Mouse (Mus musculus): ENCODE measurements around the gene Mki67.

Gene Mki67

DNA sequence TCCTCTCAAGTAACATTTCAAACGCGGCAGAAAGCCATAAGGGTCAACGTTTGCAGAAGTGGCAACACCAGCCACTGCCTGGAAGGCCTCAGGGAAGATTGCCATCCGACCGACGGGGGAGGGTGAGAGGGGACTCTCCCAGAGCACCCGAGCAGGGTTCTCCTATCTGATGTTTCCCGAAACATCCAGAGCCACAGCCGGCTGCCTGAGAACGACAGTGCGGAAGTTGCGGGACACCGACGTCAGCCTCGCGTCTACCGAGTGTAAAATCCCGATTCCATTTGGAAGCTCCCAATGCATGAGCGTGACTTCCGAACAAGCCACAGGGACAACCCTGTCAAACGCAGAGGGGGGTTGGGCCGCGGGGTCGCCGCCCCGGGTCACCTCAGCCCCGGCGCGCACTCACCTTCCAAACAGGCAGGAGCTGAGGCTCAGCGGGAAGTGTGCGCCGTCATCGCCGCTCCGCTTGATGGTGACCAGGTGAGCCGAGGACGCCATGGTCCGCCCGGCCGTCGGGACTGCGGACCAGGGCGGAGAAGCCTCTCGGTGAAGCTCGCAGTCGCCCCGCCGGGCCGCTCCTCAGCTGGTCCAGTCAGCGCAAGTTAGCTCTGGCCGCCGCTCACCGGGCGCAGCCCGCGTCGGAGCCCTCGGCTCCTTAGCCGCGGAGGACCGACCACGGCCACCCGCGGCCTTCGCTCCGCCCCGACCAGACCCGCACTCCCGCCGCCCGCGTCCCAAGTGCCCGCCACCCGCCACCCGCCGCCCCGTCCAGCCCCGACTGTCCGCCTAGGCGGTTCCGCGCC, at the start of gene Mki67:
Mki67 (minus strand) TSS at position 720 of the 803 bp plus-strand sequence.
- peak; percentile 13 for DNase-seq (ENCODE audit: low spot score)

DNA sequence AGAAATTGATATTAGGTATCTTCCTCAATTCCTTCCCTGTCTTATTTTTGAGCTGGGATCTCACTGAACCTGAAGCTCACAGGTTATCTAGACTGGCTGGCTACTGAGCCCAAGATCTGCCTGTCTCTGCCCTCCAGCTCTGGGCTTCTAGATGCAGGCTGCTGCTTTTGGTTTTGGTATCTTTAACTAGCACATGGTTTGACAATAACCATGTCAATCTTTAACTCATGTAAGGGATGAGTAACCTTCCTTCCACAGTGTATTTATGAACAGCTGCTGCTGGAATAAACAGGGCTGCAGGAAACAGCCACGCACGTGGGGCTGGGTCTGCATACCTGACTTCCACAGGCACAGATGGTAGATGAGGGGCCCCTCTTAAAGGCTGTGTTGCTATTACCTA, 47.1 kb upstream of the Mki67 start:
- no peak for DNase-seq (ENCODE audit: low spot score)

DNA sequence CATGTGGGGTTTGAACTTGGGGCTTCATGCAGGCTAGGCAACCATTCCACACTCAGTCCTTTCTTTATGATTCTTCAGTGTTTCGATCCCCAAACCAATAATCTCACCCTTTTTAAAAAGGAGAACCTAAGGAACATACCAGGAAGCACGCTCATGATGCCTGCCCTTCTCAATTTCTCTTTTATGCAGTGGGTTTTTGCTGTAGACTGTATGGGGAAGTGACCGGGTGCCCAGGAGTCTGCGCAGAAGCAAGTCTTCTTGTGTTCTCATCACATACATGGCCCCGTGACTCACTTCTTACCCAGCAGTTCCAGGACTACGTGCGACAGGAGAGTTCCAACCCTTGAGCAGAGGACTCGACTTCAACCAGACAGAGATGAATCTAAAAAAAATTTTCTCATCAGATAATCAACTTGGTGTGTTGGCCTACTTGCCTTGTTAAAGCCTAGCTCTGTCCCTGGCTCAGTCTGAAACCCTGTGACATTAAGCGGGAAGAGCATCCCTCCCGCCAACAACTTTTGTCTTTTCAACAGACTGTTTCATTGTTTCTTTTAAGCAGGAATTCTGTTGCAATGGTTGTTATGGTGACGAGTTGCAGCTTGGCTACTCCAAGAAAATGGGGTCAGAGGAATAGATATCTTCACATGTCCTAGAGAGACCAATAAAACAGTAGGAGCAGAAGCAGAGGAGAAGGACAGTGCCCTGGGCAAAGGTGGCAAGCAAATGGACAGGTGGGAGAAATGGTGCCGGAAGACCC, 42.8 kb upstream of the Mki67 start:
- no peak for DNase-seq (ENCODE audit: low spot score)

DNA sequence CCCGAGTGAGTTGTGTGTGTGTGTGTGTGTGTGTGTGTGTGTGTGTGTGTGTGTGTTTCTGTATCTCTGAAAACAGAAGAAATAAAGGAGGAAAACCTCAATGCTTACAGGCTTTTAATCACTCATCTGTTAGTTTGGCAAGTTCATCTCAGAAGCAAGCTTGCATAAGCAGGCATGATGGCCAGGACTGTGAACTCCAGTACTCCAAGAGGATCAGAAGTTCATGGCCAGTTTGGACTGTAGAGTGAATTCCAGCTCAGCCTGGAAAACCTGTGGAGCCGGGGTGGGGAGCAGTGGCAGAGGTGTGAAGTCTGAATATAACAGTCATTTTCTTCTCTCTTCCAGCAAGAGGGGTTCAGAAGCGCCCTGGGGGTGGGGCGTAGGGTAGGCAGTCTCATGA, 42.0 kb upstream of the Mki67 start:
- peak; percentile 8 for DNase-seq (ENCODE audit: low spot score)

DNA sequence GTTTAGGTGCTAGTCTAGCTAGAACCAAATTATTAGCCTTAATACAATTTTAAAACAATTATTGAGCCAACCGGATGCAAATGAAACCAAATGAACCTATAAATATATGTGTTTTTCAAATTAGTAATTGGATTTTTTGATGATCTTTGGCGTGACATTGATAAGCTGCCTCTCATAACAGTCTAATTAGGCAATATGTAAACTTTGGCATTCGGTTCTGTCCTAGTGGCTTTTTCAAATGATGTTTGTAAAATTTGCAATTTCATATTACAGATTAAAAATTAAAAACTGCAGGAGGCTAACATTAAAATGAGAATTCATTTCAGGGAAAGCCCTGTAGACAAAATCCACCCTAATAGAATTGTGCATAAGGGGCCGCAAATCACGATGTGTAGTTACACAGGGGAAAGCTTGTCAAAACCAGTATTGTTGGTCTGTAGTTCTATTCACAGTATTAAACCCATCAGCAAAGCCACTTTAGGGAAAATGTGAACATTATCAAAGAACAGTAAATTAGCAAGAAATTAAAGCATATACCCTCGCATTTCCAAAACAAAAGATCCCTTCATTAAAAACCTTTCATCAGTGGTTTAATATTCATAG, 40.9 kb upstream of the Mki67 start:
- DNase-seq (ENCODE audit: low spot score): no peak

DNA sequence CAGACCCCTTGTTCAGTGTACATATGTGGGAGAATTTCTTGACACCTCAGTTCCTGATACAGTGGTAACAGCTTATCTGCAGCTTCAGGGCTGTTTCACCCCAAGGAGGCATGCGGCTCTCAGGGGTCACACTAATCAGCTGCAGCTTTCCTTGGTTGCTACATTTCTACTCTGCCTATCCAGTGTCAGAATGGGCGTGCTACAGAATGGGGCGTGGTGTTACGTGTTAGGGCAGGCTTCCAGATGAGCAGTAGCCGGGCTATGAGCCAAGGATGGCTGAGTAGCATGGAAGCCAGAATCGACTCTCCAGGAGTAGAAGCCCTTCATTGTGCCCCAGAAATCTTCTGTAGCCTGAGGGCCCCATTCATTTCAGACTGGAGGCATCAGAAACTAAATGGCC, 32.8 kb upstream of the Mki67 start:
- peak; percentile 80 for DNase-seq (ENCODE audit: low spot score)

DNA sequence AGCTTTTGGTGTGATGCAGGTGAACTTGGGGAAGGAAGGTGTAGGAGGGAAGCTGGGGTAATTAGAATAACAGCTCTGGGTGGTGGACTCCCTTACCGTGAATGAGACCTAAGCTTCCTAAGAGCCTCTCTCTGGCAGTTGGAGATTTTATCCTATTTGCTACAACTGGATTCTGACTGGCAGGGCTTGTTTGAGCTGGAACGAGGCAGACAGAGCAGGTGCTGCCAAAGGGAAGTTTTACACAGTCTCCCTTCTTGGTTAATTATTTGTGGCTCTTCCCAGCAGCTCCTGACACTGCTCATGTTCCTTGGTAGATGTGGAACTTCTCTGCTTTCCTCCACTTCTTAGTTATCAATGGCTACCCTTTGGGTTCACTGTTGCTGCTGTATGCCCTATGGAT, 30.9 kb upstream of the Mki67 start:
- no peak for DNase-seq (ENCODE audit: low spot score)

DNA sequence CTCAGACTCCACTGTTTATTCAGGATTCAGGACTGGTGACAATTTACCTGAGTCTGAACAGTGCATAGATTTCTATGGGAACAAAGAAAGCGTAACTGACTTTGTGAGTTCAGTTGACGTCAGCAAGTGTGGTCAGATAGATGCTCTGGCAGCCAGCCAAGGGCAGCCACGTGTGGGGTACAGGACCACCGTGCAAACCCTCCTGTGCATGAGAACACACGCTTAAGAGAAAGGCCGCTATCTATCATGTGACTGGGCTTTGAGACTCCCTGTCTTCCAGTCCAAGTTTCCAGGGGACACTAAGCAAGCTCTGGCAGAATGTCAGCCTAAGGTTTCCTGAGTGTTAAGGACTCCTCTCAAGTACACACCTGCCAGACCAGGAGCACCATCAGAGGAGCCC, 30.4 kb upstream of the Mki67 start:
- DNase-seq (ENCODE audit: low spot score): no peak

DNA sequence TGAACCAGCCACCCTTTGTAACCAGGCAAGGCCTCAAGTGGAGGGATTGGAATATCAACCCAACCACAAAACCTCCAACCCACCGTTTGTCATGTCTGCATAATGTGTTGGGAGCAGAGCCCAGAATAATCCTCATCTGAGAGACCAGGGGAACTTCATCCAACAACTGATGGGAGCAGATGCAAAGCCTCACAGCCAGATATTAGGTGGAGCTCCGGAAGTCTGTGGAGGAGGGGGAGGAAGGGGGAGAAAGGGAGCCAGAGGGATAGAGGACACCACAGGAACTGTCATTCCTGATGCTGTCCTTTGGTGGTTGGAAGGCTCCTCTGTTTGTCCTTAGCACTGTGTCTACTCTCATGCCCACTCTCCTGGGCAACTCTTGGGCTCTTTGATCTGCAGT, 28.9 kb upstream of the Mki67 start:
- DNase-seq (ENCODE audit: low spot score): no peak

DNA sequence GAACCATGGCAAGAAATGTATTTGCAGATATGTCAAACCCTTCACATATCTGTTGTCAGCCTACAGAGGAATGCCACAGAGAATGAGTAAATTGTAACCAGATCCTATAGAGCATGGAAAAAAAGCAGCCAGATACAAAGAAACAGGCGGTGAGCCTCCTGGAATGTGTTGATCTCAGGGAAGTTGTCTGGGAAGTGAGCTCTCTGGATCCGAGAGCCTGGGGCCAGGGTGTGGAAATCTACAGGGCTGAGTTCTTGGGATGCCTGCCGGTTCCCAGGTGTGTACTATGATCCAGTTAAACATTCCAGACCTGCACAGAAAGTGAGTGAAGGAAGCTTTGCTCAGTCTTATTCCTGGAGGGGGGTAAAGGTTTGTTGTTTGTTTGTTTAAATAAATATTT, 24.3 kb upstream of the Mki67 start:
- no peak for DNase-seq (ENCODE audit: low spot score)

DNA sequence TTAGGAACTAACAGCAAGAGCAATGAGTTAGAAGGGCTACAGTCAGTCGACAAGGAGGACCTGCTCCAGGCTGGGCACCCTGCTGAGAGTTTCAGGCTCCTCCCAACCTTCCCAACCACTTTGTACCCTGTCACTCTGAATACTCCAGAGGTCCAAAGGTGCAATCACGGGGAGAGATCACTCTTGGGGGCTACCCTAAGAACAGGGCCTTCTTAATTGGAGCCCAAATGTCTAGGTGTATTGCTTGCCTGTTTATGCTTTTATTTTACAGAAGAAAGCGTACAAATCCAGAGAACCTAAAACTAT, 20.4 kb upstream of the Mki67 start:
- no peak for DNase-seq (ENCODE audit: low spot score)

DNA sequence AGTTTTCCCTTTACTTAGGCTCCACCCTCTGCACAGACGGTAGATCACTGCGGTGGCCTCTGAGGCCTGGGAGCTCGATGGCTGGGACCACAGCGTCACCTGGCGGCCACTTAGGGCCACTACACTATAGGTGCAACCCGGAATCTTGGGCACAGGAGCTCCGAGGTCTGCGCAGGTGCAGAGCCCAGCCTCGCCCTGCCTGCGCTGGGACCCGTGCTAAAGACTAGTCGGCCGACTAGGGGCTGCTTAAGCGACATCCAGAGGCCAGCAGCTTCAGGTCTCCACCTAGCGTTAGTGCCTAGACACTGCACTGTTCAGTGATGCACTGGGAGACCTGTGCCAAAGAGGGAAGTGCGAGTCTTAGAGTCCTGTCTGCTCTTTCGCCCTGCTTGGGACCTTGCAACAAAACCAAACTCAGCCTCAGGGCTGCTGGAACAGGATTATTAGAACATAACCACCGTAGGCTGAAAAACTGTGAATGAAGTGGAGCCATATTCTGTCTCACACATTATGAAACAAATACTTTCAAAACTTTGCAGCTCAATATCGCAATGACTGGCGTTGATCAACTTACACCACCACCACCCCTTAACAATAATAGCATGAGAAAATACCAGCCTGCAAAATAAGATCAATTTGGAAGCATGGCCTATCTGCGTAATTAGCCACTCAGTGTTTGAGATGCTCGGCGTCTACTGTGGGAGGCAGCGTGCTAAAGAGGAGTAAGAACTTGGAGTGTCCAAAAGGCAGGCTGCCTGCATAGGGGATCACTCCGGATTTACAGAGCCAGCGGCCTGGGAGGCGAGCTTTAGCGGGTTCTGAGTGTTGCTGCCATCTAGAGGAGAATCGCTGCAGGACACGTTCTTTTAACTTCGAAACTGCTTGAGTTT, 19.8 kb upstream of the Mki67 start:
- DNase-seq (ENCODE audit: low spot score): peak; percentile 54

DNA sequence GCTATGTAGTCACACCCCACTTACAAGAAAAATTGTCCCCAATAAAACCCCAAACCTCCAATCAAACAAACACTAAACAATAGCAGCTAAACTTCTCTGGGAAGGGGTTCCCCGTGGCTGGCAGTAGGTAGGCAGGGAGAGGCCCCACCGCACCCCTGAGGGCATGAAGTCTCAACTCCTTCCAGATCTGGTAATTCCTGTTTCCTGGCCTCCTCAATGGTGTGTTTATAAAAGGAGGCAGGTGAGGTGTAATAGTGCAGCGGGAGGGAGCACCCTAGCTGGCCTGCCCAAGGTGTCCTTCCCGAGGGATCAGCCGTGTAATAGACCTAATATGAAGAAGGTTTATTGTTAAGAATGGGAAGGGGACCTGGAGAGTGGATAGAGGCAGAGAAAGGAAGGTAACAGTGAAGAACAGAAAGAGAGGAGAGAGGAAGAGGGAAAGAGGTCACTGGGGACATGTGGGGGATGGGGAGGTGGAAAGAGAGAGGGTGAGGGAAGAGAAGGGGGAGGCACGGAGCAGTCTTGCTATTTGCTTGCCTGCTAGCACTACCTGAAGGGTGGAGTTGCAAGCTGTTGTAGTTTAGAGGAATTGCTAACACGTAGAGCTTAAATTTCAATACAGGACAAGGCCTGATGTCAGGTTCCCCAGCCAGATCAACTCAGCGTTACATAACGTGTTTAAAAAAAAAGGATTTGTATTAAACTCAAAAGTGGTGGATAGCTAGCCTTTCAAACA, 18.9 kb upstream of the Mki67 start:
- no peak for DNase-seq (ENCODE audit: low spot score)

DNA sequence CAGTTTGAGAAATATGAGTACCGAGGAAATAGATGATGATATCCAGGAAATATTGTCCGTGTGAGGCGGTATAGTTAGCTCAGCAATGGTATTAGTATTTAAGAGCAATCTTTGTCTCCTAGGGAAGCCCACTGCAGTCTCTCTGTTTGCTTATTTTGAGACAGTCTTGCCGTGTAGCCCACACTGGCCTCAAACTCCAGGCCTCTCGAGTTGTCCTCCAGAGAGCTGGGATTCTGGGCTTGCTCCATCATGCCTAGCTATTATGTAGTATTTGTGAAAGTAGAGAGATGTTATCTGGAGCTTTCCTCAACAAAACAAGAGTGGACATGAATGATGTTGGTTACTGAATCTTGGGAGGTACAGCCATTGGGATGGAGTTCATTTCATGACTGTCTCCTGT, 18.2 kb upstream of the Mki67 start:
- no peak for DNase-seq (ENCODE audit: low spot score)

DNA sequence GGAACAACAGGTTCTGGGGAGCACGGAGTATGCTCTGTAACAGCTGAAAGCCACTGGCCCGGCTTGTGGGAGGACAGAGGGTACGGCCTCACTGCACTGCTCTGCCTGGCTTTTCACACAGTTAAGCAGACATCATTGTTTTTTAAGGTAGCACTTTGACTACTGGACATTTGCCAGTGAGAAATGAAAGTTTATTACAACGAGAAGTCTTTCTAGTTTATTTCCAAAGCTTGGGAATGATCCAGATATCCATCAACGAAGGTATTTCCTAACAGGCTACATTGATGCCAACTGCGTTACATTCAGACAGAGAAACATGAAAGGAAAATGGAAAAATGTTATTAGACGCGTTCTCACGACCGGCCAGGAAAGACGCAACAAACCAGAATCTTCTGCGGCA, 11.9 kb upstream of the Mki67 start:
- DNase-seq (ENCODE audit: low spot score): no peak

DNA sequence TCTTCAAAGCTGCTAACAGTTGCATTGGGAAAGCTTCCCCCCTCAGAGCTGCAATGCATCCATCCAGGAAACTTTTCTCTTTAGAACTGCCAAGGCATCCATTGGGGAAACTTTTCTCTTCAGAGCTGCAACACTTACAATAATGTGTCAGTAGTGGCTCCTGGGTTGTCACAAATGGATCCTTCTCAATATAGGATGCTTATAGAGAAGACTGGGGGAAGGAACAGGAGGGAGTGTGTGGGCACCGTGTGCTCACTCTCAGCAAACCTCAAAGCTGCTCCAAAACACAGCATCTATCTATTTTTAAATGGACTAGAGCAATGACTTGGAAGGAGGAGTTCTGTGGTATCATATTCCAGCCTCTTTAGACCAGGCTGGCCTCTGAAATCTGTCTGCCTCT, 10.5 kb upstream of the Mki67 start:
- DNase-seq (ENCODE audit: low spot score): no peak

DNA sequence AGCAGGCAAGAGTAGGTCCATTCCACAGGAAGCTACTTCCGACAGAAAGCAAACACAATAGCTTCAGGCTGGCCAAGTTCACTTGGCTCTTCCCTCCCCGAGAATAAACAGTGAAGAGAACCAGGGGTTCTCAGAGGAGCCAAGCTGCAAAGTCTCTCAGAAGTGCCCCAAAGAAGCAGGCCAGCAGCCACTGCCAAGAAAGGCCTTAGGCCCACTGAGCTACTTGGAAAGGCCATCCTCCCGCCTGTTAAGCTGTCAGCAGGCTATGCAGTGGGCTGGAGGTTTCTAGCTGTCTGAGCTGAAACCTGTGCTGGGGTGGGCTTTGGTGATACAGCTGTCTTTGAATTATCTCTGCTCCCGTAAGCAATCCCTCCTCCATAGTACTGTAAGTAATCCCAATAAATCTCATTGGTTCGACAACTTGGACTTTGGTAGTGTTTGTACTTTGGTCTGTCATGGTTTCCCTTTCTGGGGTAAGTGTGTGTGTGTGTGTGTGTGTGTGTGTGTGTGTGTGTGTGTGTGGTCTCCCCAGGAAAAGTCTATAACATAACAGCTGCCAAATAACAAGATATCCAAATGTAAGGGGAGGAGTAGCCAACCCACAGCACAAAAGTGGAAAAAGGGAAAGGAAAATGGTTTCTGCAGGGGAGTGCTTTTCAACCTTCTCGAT, 7.6 kb upstream of the Mki67 start:
- DNase-seq (ENCODE audit: low spot score): peak; percentile 34

DNA sequence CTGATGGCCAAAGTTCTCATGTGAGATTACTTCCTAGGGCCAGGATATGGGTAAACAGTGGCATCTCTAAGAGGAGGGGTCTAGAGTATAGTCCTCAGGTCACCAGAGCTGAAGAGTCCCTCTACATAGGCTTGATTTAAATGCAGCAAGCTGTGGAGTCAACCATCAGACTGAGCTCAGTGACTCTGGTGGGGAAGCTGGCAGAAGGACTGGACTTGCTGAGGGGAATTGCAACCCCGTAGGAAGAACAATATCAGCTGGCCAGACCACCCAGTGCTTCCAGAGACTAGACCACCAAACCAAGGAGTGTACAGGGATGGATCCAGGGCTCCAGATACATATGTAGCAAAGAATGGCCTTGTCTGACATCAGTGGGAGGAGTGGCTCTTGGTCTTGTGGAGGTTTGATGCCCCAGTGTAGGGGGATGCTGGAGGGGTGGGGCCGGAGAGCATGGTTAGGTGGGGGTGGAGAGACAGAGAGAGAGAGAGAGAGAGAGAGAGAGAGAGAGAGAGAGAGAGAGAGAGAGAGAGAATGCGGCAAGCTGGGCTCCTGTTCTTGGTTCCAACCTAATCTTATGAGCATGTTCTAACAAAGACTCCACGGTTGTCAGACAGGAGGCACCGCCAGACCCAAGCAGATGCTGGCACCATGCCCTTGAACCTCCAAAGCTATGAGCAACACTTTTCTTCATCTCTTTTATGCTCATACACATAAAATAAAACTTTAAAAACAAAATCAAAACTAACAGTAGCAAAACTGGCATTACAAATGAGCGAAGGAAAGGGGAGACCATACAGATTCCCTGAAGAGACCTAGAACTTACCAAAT, 6.1 kb upstream of the Mki67 start:
- no peak for DNase-seq (ENCODE audit: low spot score)

DNA sequence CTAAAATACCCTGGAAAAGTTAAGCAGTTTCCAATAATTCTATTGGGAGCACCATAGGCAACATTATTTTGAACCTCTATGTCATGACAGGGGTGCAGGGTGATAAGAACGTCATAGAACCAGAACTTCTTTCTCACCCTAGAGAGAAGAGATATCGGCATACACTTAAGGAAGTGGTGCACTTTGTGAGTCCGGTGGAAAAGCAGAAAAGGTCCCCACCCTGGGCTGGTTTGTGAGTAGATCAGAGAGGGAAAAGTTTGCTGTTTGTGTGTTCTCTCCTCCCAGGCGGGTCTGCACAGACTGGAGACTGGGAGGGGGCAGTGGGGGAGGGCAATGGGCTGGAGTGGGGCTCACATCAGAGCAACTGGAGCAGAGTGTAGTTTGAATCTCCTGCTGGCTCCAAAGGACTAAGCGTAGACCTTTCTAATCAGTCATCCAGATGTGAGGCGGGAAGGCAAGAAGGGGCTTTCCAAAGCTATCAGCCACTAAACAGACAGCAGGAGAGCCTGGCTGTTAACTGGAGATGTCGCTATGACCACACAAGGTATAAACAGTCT, 5.4 kb upstream of the Mki67 start:
- no peak for DNase-seq (ENCODE audit: low spot score)
